Mouse (Mus musculus) neural tube, embryonic 13.5 days (tissue): Measurements from ENCODE around the gene Adad1. TPM values are rescaled to one million over a fixed set of nuclear protein-coding genes. Genes with fewer than 3 reads are reported as not detected.

ENCODE experiments used
- ATAC-seq: fragments of 200-750 bp; cut with Nextera tagmentation; 2 replicates; pipeline ENCODE4 v1.8.0; 2017; ENCODE audit warnings: low read depth, mild to moderate bottlenecking, moderate TSS enrichment, moderate library complexity
- H3K27ac ChIP-seq: fragments of 300-500 bp; sonication (generic); replicated peaks from 2 replicates; pipeline ENCODE4 v1.5.1; 2015; ENCODE audit warnings: moderate library complexity, mild to moderate bottlenecking, inconsistent platforms
- H3K27me3 ChIP-seq: fragments of 300-500 bp; sonication (generic); 2 replicates; pipeline ENCODE4 v1.6.1; 2015; ENCODE audit warnings: mild to moderate bottlenecking, inconsistent platforms
- H3K36me3 ChIP-seq: fragments of 300-500 bp; sonication (generic); 2 replicates; pipeline ENCODE4 v1.6.1; 2015; ENCODE audit warnings: mild to moderate bottlenecking, inconsistent platforms
- H3K4me1 ChIP-seq: fragments of 300-500 bp; sonication (generic); replicated peaks from 2 replicates; pipeline ENCODE4 v1.6.1; 2015; ENCODE audit warnings: inconsistent platforms
- H3K4me2 ChIP-seq: fragments of 300-500 bp; sonication (generic); 2 replicates; pipeline ENCODE4 v1.6.1; 2015; ENCODE audit warnings: inconsistent platforms, mild to moderate bottlenecking, moderate library complexity
- H3K4me3 ChIP-seq: fragments of 300-500 bp; sonication (generic); 2 replicates; pipeline ENCODE4 v1.5.1; 2015; ENCODE audit warnings: mild to moderate bottlenecking, inconsistent platforms
- H3K9ac ChIP-seq: fragments of 300-500 bp; sonication (generic); 2 replicates; pipeline ENCODE4 v1.6.1; 2015; ENCODE audit warnings: moderate library complexity, mild to moderate bottlenecking, inconsistent platforms
- H3K9me3 ChIP-seq: fragments of 300-500 bp; sonication (generic); 2 replicates; pipeline ENCODE4 v1.6.1; 2016; ENCODE audit warnings: inconsistent platforms
- WGBS: fragments of 180-500 bp; shearing (Covaris S2); methylation state at CpG from one replicate; pipeline ENCODE4 v1.1.7; 2015; 5-methylcytosine and 5-hydroxymethylcytosine counted together
- polyA plus RNA-seq: library from polyadenylated mRNA; unstranded; fragments of >200 nt; fragmentation: Nextera tagmentation; extraction: Ambion mirVana; gene quantifications from 2 replicates; pipeline ENCODE4 v1.2.1, GENCODE M21; 2015

Gene Adad1
- 0.28 TPM in 1 of 2 replicates, not detected in the other for polyA plus RNA-seq

DNA sequence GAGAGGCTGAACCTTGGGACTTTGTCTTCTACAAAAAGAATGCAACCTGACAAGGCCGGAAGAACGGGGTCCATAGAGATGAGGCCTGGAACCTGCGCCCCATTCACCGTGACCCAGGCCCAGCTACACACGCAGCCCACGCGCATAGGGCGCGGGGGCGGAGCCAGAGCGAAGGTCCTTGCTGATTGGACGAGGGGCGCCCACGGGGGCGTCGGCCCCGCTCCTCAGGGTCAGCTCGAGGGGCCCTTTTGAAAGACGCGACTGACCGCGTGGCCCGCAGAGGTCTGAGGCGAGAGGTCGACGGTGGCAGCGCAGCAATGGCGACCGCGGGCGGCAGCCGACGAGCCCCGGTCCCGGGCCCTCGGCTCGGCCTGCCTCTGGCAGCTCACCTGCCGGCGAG lies at the start of gene Adad1:
Adad1 (plus strand) TSS at position 122 of the 400 bp plus-strand sequence.
- peak; percentile 47; the same call in 1 of the 2 replicates for ATAC-seq
- 59% methylated on average over 38 of the region's 39 CpGs for WGBS
- Histone ChIP-seq H3K27me3 (no peaks in the 10 kb centered on the region), H3K27ac (no peak within 1 kb of the TSS), H3K9me3 (peaks cover 28% of the 10 kb centered on the region), H3K4me3 (peak within 1 kb of the TSS; percentile 30), H3K4me1 (no peaks in the 10 kb centered on the region), H3K9ac (no peak within 1 kb of the TSS), H3K4me2 (peak within 1 kb of the TSS; percentile 46), H3K36me3 (no peaks in the 10 kb centered on the region)

DNA sequence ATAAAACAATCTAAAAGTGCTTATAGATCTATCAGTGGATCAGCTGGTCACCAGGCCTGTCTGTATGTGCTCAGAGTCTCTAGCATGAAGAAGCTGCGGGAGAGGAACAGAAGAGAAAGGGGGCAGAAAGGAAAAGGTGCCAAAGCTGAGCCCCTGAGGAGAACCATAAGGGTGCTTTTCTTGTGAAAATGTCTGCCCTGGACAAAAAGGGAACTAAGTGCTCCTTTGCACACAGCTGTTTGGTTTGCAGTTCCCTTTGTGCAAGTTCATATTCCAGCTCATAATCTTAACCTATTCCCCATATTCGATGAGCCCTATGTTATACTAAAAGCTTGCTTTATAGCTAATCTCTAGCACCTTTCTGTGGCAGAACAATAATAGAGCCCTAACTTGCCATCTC lies 25.3 kb upstream of the Adad1 start:
- H3K36me3 ChIP-seq = peaks cover 59% of the 10 kb centered on the region
- no peak overlapping the region for H3K4me2 ChIP-seq
- no peak overlapping the region for H3K4me3 ChIP-seq
- no peaks in the 10 kb centered on the region for H3K27me3 ChIP-seq
- H3K9me3 ChIP-seq = no peaks in the 10 kb centered on the region
- ATAC-seq = no peak
- H3K9ac ChIP-seq = no peak overlapping the region
- 89% methylated on average over 2 of the region's 2 CpGs for WGBS
- H3K27ac ChIP-seq = no peak overlapping the region
- no peaks in the 10 kb centered on the region for H3K4me1 ChIP-seq

DNA sequence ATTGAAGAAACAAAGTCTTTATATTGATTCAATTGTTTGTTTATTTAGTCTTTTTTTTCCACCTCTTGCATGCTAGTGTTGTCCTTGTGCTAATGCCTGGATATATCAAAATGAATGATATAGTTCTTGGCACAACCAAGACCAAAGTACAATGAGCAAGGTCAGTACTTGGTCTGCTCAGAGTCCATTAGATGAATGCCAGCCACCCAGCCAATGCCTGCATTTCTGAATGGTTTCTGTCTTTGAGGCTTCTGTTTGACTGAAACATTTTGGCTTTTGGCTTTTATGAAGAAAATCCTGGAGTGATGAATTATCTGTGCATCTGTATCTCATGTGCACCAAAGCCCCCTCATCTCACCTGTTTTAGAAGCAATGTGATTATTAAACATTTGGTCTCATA lies 23.5 kb upstream of the Adad1 start:
- H3K27me3 ChIP-seq = no peaks in the 10 kb centered on the region
- H3K36me3 ChIP-seq = peaks cover 67% of the 10 kb centered on the region
- H3K4me2 ChIP-seq = no peak overlapping the region
- ATAC-seq = no peak
- no peak overlapping the region for H3K27ac ChIP-seq
- no peak overlapping the region for H3K9ac ChIP-seq
- H3K9me3 ChIP-seq = no peaks in the 10 kb centered on the region
- H3K4me1 ChIP-seq = no peaks in the 10 kb centered on the region
- H3K4me3 ChIP-seq = no peak overlapping the region

DNA sequence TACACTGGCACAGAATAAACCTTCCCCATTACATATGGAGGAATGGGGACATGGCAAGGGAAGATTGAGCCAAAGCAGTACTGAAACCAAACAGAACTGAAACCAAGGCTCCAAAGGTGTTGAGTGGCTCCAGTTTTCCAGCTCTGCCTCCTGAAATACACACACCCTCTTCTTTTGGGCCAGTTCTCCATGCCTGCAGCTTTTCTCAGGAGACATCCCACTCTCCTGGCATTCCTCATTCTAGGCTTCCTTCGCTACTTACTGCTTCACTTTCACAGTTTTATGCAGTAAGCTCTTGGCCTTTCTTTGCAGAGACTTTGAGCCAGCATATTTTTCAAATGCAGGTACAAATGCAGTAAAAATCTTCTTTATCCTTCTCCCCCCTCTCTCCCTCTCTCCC lies 11.8 kb upstream of the Adad1 start:
- Histone ChIP-seq H3K4me1 (no peaks in the 10 kb centered on the region), H3K27ac (no peak overlapping the region), H3K27me3 (no peaks in the 10 kb centered on the region), H3K9ac (no peak overlapping the region), H3K4me3 (no peak overlapping the region), H3K4me2 (no peak overlapping the region), H3K36me3 (peaks cover 36% of the 10 kb centered on the region), H3K9me3 (no peaks in the 10 kb centered on the region)
- WGBS = 100% methylated on average over 1 of the region's 1 CpGs
- no peak for ATAC-seq

DNA sequence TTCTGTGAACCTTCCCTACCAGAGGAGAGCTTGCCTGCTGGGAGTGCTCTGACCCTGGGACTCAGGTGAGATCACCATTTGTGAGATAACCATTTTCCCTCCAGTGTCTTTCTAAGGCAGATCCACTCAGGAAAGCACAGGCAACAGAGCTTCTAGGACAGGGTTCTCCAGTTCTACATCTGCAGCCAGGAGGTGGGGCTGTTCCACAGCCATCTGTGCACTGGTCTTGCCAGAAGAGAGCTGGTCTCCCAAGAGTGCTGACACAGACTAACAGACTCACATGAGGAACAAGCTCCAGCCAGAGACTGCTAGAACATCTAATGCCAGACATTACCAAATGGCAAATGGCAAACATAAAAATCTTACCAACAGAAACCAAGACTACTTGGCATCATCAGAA lies 9.9 kb downstream of the Adad1 start:
- Histone ChIP-seq H3K9ac (no peak overlapping the region), H3K4me3 (no peak overlapping the region), H3K36me3 (no peaks in the 10 kb centered on the region), H3K4me1 (no peaks in the 10 kb centered on the region), H3K4me2 (no peak overlapping the region), H3K27ac (no peak overlapping the region), H3K27me3 (no peaks in the 10 kb centered on the region), H3K9me3 (peaks cover 11% of the 10 kb centered on the region; the same call in 1 of the 2 replicates)
- ATAC-seq = no peak

DNA sequence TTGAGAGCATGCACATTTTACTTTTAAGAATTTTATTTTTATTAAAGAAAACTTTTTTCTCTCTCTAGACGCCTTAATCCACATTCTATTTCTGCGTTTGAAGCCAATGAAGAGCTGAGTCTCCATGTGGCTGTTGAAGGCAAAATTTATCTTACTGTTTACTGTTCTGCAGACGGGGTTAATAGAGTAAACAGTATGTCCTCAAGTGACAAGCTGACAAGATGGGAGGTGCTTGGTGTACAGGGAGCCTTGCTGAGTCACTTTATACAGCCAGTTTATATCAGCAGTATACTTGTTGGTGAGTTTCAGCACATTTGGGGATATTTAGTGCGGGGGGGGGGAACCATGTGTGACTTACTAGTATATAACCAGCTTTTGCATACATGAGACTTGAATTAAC lies 21.5 kb downstream of the Adad1 start:
- 92% methylated on average over 4 of the region's 4 CpGs for WGBS

DNA sequence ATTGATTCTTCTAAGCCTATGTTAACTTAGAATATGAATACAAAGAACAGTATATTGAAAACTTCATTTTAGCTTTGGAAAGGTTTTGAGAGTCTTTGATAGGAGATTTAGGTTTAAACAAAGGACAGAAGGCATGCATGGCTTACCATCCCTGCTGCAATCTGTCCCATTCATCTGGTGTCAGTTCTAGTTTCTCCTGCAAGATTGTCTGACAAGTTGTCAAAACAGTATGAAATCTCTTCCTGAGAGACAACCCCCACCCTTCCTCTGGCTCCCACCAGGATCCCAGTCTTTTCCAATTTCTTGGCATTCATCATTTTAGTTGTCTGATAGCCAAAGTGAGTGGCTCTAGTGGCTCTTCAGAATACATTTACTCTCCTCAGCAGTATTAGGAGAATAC lies 27.4 kb downstream of the Adad1 start:
- H3K9me3 ChIP-seq = no peaks in the 10 kb centered on the region
- no peaks in the 10 kb centered on the region for H3K27me3 ChIP-seq
- no peak overlapping the region for H3K4me3 ChIP-seq
- H3K4me2 ChIP-seq = no peak overlapping the region
- H3K4me1 ChIP-seq = no peaks in the 10 kb centered on the region
- ATAC-seq = no peak
- H3K9ac ChIP-seq = no peak overlapping the region
- no peaks in the 10 kb centered on the region for H3K36me3 ChIP-seq
- H3K27ac ChIP-seq = no peak overlapping the region

More for the DNA sequence above, 21.5 kb downstream of the Adad1 start:
- H3K36me3 ChIP-seq = no peaks in the 10 kb centered on the region
- H3K27me3 ChIP-seq = no peaks in the 10 kb centered on the region
- no peak overlapping the region for H3K4me3 ChIP-seq
- no peaks in the 10 kb centered on the region for H3K4me1 ChIP-seq
- ATAC-seq = no peak
- H3K4me2 ChIP-seq = no peak overlapping the region
- no peak overlapping the region for H3K9ac ChIP-seq
- H3K27ac ChIP-seq = no peak overlapping the region
- no peaks in the 10 kb centered on the region for H3K9me3 ChIP-seq

DNA sequence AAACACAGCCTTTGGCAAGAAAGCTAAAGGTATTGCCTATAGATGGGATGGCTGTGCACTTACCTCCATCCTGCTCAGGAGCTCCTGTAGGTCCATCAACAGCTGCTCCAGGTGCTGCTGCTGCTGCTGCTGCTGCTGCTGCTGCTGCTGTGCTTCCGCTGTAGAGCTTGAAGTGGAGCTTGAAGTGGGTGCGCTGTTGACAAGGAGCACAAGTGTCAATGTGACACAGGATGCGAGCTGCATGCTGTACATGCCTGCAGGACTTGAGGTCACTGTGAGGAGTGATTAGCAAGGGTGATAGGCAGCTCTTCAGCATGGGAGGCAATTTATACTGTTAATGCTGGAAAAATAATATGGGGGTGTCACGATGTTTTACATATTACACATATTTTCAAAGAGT lies 62.3 kb downstream of the Adad1 start, which contains the start of gene Il2:
Il2 (minus strand) TSS at position 305 of the 400 bp plus-strand sequence.
- no peak within 1 kb of the TSS for H3K27ac ChIP-seq
- WGBS = 84% methylated on average over 4 of the region's 4 CpGs
- no peak within 1 kb of the TSS for H3K4me3 ChIP-seq
- no peak within 1 kb of the TSS for H3K9ac ChIP-seq
- no peaks in the 10 kb centered on the region for H3K4me1 ChIP-seq
- no peaks in the 10 kb centered on the region for H3K27me3 ChIP-seq
- H3K36me3 ChIP-seq = no peaks in the 10 kb centered on the region
- ATAC-seq = no peak
- H3K4me2 ChIP-seq = no peak within 1 kb of the TSS
- H3K9me3 ChIP-seq = no peaks in the 10 kb centered on the region

DNA sequence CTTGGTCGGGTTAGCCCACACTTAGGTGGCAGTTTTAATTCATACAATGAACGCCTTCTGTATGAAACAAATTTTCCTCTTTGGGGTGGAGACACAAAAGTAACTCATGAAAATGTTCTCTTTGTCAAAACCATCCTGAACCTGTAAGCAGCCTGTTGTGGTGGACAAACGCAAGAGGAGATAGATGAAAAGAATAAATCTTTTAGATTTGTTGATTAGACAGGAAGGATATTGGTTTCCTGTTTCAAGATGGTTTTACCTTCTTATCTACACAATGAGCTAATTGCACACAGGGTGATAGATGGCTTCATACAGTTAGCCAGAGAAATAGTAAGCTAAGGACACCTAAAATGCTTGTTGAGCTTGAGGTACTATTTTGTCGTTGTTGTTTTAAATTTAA lies 62.8 kb downstream of the Adad1 start:
- no peak overlapping the region for H3K4me3 ChIP-seq
- H3K9ac ChIP-seq = no peak overlapping the region
- 81% methylated on average over 4 of the region's 4 CpGs for WGBS
- H3K27me3 ChIP-seq = no peaks in the 10 kb centered on the region
- no peak overlapping the region for H3K4me2 ChIP-seq
- no peaks in the 10 kb centered on the region for H3K4me1 ChIP-seq
- H3K27ac ChIP-seq = no peak overlapping the region
- no peaks in the 10 kb centered on the region for H3K9me3 ChIP-seq
- no peak for ATAC-seq
- H3K36me3 ChIP-seq = no peaks in the 10 kb centered on the region

DNA sequence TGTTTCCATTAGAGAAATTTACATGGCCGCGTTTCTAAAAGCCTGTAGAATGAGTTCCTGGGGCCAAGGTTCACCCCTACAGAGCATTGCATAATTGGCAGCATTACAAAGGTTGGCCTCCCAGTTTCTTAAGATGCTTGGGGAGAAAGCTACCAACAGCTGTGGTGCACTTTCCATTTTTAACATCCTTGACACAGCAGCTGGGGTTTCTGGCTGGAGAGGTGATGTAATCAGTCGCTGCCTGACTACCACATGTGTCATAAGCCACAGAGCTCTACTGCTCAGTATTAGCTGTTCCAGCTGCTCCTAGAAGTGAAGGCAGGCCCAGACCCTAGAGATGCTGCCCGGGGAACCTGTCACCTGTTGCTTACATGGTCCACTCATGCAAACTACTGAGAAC lies 64.9 kb downstream of the Adad1 start:
- H3K27me3 ChIP-seq = no peaks in the 10 kb centered on the region
- H3K4me3 ChIP-seq = no peak overlapping the region
- H3K9me3 ChIP-seq = no peaks in the 10 kb centered on the region
- WGBS = 60% methylated on average over 4 of the region's 4 CpGs
- H3K4me1 ChIP-seq = no peaks in the 10 kb centered on the region
- no peak overlapping the region for H3K27ac ChIP-seq
- ATAC-seq = no peak
- H3K36me3 ChIP-seq = no peaks in the 10 kb centered on the region
- no peak overlapping the region for H3K9ac ChIP-seq
- H3K4me2 ChIP-seq = no peak overlapping the region

DNA sequence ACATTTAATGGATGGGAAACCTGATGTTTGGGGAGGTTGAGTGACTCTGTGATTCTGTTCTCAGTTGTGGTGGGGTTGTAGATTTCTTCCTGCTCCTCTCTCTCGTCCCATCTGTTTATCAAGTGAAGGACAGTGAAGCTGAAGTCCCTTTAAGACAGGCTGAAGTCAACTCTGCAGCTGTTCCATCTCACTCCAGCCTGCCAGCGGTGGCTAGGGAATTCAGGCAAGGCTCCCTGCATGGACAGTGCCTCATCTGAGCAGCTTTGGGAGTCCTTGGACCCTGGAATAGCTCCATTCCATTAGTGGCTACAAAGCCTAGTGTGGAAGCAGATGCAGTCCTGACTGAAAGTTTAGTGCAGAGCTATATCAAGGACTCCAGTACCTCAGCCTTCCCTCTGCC lies 65.7 kb downstream of the Adad1 start:
- Histone ChIP-seq H3K27me3 (no peaks in the 10 kb centered on the region), H3K4me2 (no peak overlapping the region), H3K4me3 (no peak overlapping the region), H3K4me1 (no peaks in the 10 kb centered on the region), H3K9me3 (no peaks in the 10 kb centered on the region), H3K27ac (no peak overlapping the region), H3K9ac (no peak overlapping the region), H3K36me3 (no peaks in the 10 kb centered on the region)
- no peak for ATAC-seq
- whole genome bisulfite sequencing = 63% methylated on average over 2 of the region's 2 CpGs

DNA sequence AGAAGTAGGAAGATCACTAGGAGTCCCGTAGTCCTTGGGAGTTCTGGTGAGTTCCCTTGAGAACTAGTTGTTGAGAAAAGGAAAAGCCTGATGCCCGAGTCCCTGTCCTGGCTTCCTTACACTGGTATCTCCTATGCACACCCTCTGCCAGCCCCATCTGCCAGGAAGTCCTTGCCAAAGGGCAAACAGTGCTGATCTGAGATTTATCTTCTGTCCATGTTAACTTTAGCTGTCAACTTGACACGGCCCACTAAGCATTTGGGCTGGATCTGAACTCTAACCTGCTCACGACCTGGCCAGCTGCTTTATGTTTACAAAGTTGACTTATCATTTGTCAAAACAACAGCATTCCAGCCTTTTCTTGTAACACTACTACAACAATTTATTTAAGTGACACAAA lies 73.9 kb downstream of the Adad1 start:
- Histone ChIP-seq H3K4me1 (no peaks in the 10 kb centered on the region), H3K4me2 (no peak overlapping the region), H3K27ac (no peak overlapping the region), H3K36me3 (no peaks in the 10 kb centered on the region), H3K9ac (no peak overlapping the region), H3K27me3 (no peaks in the 10 kb centered on the region), H3K9me3 (no peaks in the 10 kb centered on the region), H3K4me3 (no peak overlapping the region)
- ATAC-seq = no peak
- 83% methylated on average over 4 of the region's 4 CpGs for WGBS

DNA sequence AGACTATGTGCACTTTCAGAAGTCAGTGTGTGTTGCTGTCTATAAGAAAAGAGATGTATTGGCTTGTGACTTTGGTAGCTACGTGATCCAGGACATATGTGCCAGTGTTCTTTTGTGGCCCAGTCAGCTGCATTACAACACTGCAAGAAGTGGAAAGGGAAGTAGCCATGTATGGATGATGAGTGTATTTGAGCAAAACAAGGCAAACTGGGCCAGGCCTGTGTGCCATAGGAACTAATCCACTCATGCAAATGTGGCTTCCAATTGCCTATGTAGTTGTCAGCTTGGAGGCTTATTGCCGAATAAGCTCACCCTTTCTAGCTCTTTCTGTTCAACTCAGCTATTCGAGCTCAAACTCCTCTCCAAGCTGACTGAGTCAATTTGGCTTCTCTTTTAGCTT lies 75.9 kb downstream of the Adad1 start:
- no peak overlapping the region for H3K4me3 ChIP-seq
- no peak for ATAC-seq
- no peaks in the 10 kb centered on the region for H3K4me1 ChIP-seq
- no peak overlapping the region for H3K27ac ChIP-seq
- H3K9me3 ChIP-seq = no peaks in the 10 kb centered on the region
- H3K9ac ChIP-seq = no peak overlapping the region
- H3K4me2 ChIP-seq = no peak overlapping the region
- H3K36me3 ChIP-seq = no peaks in the 10 kb centered on the region
- WGBS = 86% methylated on average over 3 of the region's 3 CpGs
- no peaks in the 10 kb centered on the region for H3K27me3 ChIP-seq
